Comparison of ENCODE assay signal across 8 mouse cellular contexts in the genomic region with DNA sequence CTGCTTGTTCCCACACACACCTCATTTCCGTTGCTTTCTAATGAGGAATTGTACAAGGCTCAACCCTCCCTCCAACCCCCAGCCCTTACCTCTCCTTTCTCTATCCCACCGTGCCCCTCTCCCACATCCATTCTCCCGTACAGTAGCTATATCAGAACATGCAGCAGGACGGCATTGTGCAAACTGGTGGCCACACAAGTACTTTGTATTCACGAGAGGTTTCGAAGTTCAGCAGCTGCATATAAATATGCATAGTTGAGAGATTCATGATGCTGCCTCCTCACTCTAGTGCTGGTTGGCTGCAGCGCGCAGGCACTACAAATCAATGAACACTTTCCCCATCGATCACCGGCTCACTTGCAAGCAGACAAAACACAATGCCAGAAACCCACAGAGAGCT.
DNase-seq lines count a peak whose midpoint lies in the region; ATAC-seq lines count a peak whose summit lies in the region.

No protein-coding gene starts in this region.

- no peak for DNase-seq in cerebellum, adult 8-10 months
- DNase-seq in layer of hippocampus, adult 9-11 months: peak; percentile 67
- no peak for DNase-seq in spleen, adult 18-20 months
- DNase-seq in heart, postnatal 25 days (ENCODE audit: low spot score): no peak
- DNase-seq in urinary bladder, postnatal 25 days (ENCODE audit: low spot score): no peak

- H3K4me2 ChIP-seq in embryonic facial prominence, embryonic 13.5 days: peak overlapping the region; percentile 7; the same call in 1 of the 2 replicates
- peak overlapping the region; percentile 53 for H3K4me2 ChIP-seq in neural tube, embryonic 12.5 days (replicated peaks)

- intact Hi-C loops in heart, postnatal 25 days (cut with DNase I): loop anchor here (10.0 kb wide), 1 partner anchor 618 kb away; no protein-coding TSS in a partner anchor

- no peaks in the 10 kb centered on the region for H3K27me3 ChIP-seq in embryonic facial prominence, embryonic 13.5 days
- no peaks in the 10 kb centered on the region for H3K27me3 ChIP-seq in neural tube, embryonic 12.5 days (replicated peaks)

- H3K4me3 ChIP-seq in embryonic facial prominence, embryonic 13.5 days: no peak overlapping the region
- 0 out of 2 replicates have a peak overlapping the region, but pooled peaks have one; percentile 3 for H3K4me3 ChIP-seq in neural tube, embryonic 12.5 days

- no peak overlapping the region for H3K27ac ChIP-seq in embryonic facial prominence, embryonic 13.5 days
- H3K27ac ChIP-seq in neural tube, embryonic 12.5 days: peak overlapping the region; percentile 82

- ATAC-seq in cerebellum, adult (ENCODE audit: insufficient number of reproducible peaks, low FRiP score, low TSS enrichment): peak; percentile 72; the same call in 1 of the 2 replicates
- ATAC-seq in embryonic facial prominence, embryonic 13.5 days (ENCODE audit: insufficient number of reproducible peaks, insufficient read depth, low FRiP score, low TSS enrichment, low read depth): no peak
- peak; percentile 90 for ATAC-seq in neural tube, embryonic 12.5 days (ENCODE audit: low FRiP score, low read depth)

- no peak overlapping the region for H3K9ac ChIP-seq in embryonic facial prominence, embryonic 13.5 days
- peak overlapping the region; percentile 26; the same call in 1 of the 2 replicates for H3K9ac ChIP-seq in neural tube, embryonic 12.5 days

- peaks cover 4% of the 10 kb centered on the region; the same call in 1 of the 2 replicates for H3K4me1 ChIP-seq in embryonic facial prominence, embryonic 13.5 days
- H3K4me1 ChIP-seq in neural tube, embryonic 12.5 days: peaks cover 7% of the 10 kb centered on the region; the same call in 1 of the 2 replicates

- no peaks in the 10 kb centered on the region for H3K9me3 ChIP-seq in embryonic facial prominence, embryonic 13.5 days
- H3K9me3 ChIP-seq in neural tube, embryonic 12.5 days: no peaks in the 10 kb centered on the region

- WGBS in embryonic facial prominence, embryonic 13.5 days: 63% methylated on average over 10 of the region's 10 CpGs
- 23% methylated on average over 10 of the region's 10 CpGs for whole genome bisulfite sequencing in neural tube, embryonic 12.5 days

- no peaks in the 10 kb centered on the region for H3K36me3 ChIP-seq in embryonic facial prominence, embryonic 13.5 days
- no peaks in the 10 kb centered on the region for H3K36me3 ChIP-seq in neural tube, embryonic 12.5 days
